Mouse (Mus musculus) ES-E14 (cell line): ENCODE measurements around the gene Emp1.

Experiments
- CHD2 ChIP-seq: IDR thresholded peaks from 2 replicates; pipeline ENCODE4 v1.6.1; 2014; ENCODE audit warnings: mild to moderate bottlenecking, low read depth, low read length, inconsistent platforms
- HCFC1 ChIP-seq: IDR thresholded peaks from 2 replicates; pipeline ENCODE4 v1.6.1; 2012; ENCODE audit warnings: low read length, inconsistent platforms, borderline replicate concordance; ENCODE audit not compliant: insufficient read depth
- MAFK ChIP-seq: IDR thresholded peaks from 2 replicates; pipeline ENCODE4 v1.6.1; 2014; ENCODE audit warnings: mild to moderate bottlenecking, low read depth, low read length, inconsistent platforms; ENCODE audit not compliant: insufficient read depth

GRCm38 (mm10) chr6:135363344-135364040 is 1.1 kb downstream of the Emp1 start:
- TF ChIP-seq HCFC1 (no peak), MAFK (no peak), CHD2 (no peak)
